Mouse (Mus musculus) heart, embryonic 11.5 days (tissue): ENCODE results near the gene Ipmk. TPM values are rescaled to one million over a fixed set of nuclear protein-coding genes. Genes with fewer than 3 reads are reported as not detected.

Source experiments
- ATAC-seq: fragments of 200-750 bp; cut with Nextera tagmentation; replicated peaks from 2 replicates; pipeline ENCODE4 v1.8.0; 2017; ENCODE audit warnings: moderate library complexity; ENCODE audit not compliant: insufficient number of reproducible peaks, low FRiP score, low TSS enrichment
- H3K27ac ChIP-seq: fragments of 300-500 bp; sonication (generic); 2 replicates; pipeline ENCODE4 v1.5.1; 2014; ENCODE audit warnings: mild to moderate bottlenecking, low read depth, low read length
- H3K27me3 ChIP-seq: fragments of 300-500 bp; sonication (generic); 2 replicates; pipeline ENCODE4 v1.6.1; 2014; ENCODE audit warnings: mild to moderate bottlenecking, low read length, mixed read lengths; ENCODE audit not compliant: control insufficient read depth, insufficient read depth
- H3K36me3 ChIP-seq: fragments of 300-500 bp; sonication (generic); 2 replicates; pipeline ENCODE4 v1.6.1; 2014; ENCODE audit warnings: mild to moderate bottlenecking, low read length, moderate library complexity, mixed read lengths; ENCODE audit not compliant: control insufficient read depth, insufficient read depth
- H3K4me1 ChIP-seq: fragments of 300-500 bp; sonication (generic); 2 replicates; pipeline ENCODE4 v1.6.1; 2014; ENCODE audit warnings: low read length; ENCODE audit not compliant: control insufficient read depth, insufficient read depth
- H3K4me2 ChIP-seq: fragments of 300-500 bp; sonication (generic); 2 replicates; pipeline ENCODE4 v1.6.1; 2014; ENCODE audit warnings: mild to moderate bottlenecking, moderate library complexity
- H3K4me3 ChIP-seq: fragments of 300-500 bp; sonication (generic); 2 replicates; pipeline ENCODE4 v1.5.1; 2014; ENCODE audit warnings: low read depth, low read length
- H3K9ac ChIP-seq: fragments of 300-500 bp; sonication (generic); 2 replicates; pipeline ENCODE4 v1.6.1; 2014; ENCODE audit warnings: mild to moderate bottlenecking, low read depth, low read length, moderate library complexity
- H3K9me3 ChIP-seq: fragments of 300-500 bp; sonication (generic); replicated peaks from 2 replicates; pipeline ENCODE4 v1.6.1; 2016; ENCODE audit warnings: low read length; ENCODE audit not compliant: control insufficient read depth
- WGBS: fragments of 180-500 bp; shearing (Covaris S2); extraction: QIAGEN DNeasy Blood & Tissue Kit; methylation state at CpG from one replicate; pipeline ENCODE4 v1.1.7; 2014; ENCODE audit not compliant: insufficient replicate concordance; 5-methylcytosine and 5-hydroxymethylcytosine counted together
- polyA plus RNA-seq: library from polyadenylated mRNA; unstranded; fragments of >200 nt; fragmentation: Nextera tagmentation; extraction: Ambion mirVana; gene quantifications from 2 replicates; pipeline ENCODE4 v1.2.1, GENCODE M21; 2014

Gene Ipmk
- polyA plus RNA-seq, 1 experiment from 2014 or later, result 9.7 TPM

DNA sequence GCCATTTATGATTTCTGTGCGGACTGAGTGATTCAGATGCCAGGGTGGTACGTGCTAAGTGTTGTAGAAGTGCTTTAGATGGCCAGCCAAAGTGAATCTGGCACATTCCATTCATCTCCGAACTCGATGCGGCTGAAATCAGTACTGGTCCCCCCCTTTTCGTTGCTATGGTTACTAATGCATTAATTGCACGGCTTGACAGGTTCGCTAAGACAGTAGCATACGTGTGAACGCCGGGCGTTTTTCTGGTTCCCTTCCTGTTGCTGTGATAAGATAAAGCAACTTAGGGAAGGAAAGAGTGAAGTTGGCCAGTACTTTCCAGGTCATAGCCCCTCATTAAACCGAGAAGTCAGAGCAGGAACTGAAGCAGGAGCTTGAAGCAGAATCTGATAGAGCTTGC lies 122.2 kb downstream of the Ipmk start:
- ATAC-seq, result no peak
- Histone ChIP-seq H3K36me3 (no peaks in the 10 kb centered on the region), H3K27ac (no peak overlapping the region), H3K4me3 (no peak overlapping the region), H3K4me2 (no peak overlapping the region), H3K4me1 (no peaks in the 10 kb centered on the region), H3K27me3 (no peaks in the 10 kb centered on the region), H3K9ac (no peak overlapping the region), H3K9me3 (no peaks in the 10 kb centered on the region)
- 55% methylated on average over 13 of the region's 13 CpGs for WGBS

DNA sequence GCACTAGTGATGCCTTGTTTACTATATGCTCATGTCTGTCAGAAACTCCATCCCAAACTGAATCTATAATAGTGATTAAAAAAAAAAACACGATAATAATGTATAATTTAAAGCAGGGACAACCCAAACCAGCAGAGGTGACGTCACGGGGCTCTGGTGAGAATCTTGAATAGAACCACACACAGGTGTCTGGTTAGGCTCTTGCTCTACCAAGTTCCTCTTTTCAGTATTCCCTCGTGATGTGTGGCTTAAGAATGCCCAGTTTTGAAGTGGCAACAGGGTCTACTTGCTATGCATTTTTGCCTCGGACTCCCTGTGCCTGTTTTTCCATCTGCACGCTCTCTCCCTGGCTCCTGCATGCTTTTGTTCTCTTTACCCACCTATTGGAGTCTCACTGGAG lies 124.5 kb downstream of the Ipmk start:
- Histone ChIP-seq H3K4me2 (no peak overlapping the region), H3K27me3 (no peaks in the 10 kb centered on the region), H3K4me3 (no peak overlapping the region), H3K9me3 (no peaks in the 10 kb centered on the region), H3K27ac (no peak overlapping the region), H3K36me3 (no peaks in the 10 kb centered on the region), H3K4me1 (no peaks in the 10 kb centered on the region), H3K9ac (no peak overlapping the region)
- ATAC-seq, result no peak
- 86% methylated on average over 6 of the region's 6 CpGs for WGBS

DNA sequence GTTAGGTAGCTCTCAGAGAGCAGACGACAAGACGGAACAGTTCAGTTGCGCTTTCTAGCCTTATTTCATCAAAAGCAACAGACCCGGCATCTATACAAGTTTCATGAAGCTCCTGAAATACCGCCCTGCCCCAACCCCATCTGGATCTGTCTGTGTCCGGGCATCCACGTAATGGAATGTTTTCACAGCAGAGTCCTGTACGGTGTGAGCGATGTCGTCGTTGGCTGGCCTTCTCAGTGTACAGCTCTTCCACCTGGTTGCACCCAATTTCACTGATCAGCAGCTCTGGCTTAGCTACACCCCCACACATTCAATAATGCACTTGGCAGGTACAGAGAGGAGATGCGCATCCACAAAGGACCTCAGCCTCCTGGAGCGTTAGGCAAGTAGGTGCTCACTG lies 126.0 kb downstream of the Ipmk start:
- ATAC-seq, result no peak
- 82% methylated on average over 13 of the region's 13 CpGs for WGBS
- H3K9ac ChIP-seq, result no peak overlapping the region
- no peak overlapping the region for H3K4me2 ChIP-seq
- no peak overlapping the region for H3K4me3 ChIP-seq
- H3K27me3 ChIP-seq, result peaks cover 3% of the 10 kb centered on the region; the same call in 1 of the 2 replicates
- no peaks in the 10 kb centered on the region for H3K36me3 ChIP-seq
- no peaks in the 10 kb centered on the region for H3K4me1 ChIP-seq
- no peak overlapping the region for H3K27ac ChIP-seq
- no peaks in the 10 kb centered on the region for H3K9me3 ChIP-seq

DNA sequence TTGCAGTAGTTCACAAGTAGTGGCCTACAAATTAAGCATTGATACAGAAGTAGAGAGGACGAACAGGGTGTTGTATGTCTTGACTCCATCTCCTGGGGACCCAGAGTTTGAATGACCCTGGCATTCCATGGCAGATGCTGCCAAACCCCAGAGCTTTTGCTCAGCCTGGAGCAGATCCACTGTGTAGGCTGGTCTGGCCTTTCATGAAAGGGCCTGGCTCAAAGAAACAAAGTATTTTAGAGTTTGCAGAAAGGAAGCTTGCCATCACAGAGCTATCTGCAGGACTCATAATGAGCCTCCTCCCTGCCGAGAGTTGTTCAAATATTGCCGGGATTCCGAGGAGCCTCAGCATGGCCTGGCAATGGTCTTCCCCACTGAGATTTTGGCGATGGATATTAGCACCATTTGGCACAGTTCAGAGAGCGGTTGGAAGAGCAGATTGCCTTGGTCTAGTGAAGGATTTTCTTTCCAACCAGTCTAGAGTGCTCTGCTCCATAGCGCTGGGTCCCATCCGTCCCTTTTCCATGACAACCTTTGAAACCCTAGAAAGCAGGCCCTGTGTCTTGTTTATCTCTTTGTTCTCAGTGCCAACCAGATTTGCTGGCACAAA lies 129.0 kb downstream of the Ipmk start:
- 61% methylated on average over 8 of the region's 8 CpGs for WGBS
- Histone ChIP-seq H3K4me3 (no peak overlapping the region), H3K27ac (no peak overlapping the region), H3K36me3 (no peaks in the 10 kb centered on the region), H3K9me3 (no peaks in the 10 kb centered on the region), H3K27me3 (peaks cover 3% of the 10 kb centered on the region; the same call in 1 of the 2 replicates), H3K9ac (no peak overlapping the region), H3K4me2 (no peak overlapping the region), H3K4me1 (no peaks in the 10 kb centered on the region)
- no peak for ATAC-seq

DNA sequence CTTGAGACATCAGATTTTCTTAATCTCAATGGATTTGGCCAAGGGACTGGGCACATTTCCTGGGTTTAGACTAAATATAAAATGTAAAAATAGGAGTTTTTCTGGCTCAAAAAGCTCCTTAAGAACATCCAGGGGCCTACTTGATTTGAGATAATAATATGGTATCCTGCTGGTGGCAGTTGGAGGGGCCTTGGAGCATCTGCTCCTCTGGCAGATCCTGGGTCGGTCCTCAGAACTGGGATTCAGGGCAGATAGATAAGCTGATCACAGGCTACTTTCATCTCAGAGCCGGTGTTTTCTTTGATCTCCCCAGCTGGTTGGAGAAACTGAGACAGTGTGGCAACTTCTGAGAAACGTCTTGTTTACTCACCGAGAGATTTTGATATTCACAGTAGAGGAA lies 129.6 kb downstream of the Ipmk start:
- H3K4me1 ChIP-seq, result no peaks in the 10 kb centered on the region
- WGBS, result 31% methylated on average over 4 of the region's 4 CpGs
- H3K27ac ChIP-seq, result no peak overlapping the region
- no peak overlapping the region for H3K4me3 ChIP-seq
- H3K9me3 ChIP-seq, result no peaks in the 10 kb centered on the region
- no peak for ATAC-seq
- no peaks in the 10 kb centered on the region for H3K36me3 ChIP-seq
- H3K4me2 ChIP-seq, result no peak overlapping the region
- H3K27me3 ChIP-seq, result peaks cover 3% of the 10 kb centered on the region; the same call in 1 of the 2 replicates
- no peak overlapping the region for H3K9ac ChIP-seq

DNA sequence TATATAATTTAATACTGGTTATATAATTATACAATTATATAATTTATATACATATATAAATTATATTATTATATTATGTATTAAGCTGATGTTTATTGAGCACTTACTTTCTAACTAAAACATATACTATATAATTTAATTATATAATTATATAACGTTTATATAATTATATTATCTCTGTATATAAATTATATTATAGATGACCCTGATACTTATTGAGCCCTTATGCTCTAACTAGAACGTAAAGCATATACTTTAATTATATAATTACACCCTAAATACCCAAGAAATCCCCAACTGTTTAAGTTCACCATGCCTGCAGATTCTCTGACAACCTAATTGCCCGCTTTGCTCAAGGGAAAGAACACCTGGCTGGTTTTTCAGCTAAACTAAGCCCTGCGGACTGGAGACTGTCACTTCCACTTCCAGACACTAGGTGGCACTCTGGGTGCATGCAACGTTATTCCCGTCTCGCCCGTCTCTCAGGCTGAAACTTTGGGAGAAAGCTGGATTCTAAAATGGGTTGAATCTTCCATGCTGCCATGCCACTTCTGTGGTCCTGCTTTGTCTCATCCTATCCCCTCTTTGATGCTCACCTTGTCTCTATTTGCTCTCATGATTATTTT lies 132.2 kb downstream of the Ipmk start:
- no peak for ATAC-seq
- no peak overlapping the region for H3K27ac ChIP-seq
- WGBS, result 11% methylated on average over 8 of the region's 8 CpGs
- peaks cover 3% of the 10 kb centered on the region; the same call in 1 of the 2 replicates for H3K27me3 ChIP-seq
- no peaks in the 10 kb centered on the region for H3K9me3 ChIP-seq
- no peak overlapping the region for H3K9ac ChIP-seq
- no peak overlapping the region for H3K4me3 ChIP-seq
- no peak overlapping the region for H3K4me2 ChIP-seq
- H3K36me3 ChIP-seq, result no peaks in the 10 kb centered on the region
- H3K4me1 ChIP-seq, result no peaks in the 10 kb centered on the region

Other genes with a start within 250 kb of the Ipmk start
- 14.1 and 14.8 TPM in 2 replicates for gene Bicc1, start 188.1 kb upstream of the Ipmk start, polyA plus RNA-seq
- 62.6 and 67.5 TPM in 2 replicates for gene Tfam, start 109.5 kb upstream of the Ipmk start, polyA plus RNA-seq
- gene Ube2d1, start 62.5 kb upstream of the Ipmk start, polyA plus RNA-seq, result 81.2 and 86.9 TPM in 2 replicates
- 158 and 161 TPM in 2 replicates for gene Cisd1, start 2.8 kb upstream of the Ipmk start, polyA plus RNA-seq